In the genomic region with DNA sequence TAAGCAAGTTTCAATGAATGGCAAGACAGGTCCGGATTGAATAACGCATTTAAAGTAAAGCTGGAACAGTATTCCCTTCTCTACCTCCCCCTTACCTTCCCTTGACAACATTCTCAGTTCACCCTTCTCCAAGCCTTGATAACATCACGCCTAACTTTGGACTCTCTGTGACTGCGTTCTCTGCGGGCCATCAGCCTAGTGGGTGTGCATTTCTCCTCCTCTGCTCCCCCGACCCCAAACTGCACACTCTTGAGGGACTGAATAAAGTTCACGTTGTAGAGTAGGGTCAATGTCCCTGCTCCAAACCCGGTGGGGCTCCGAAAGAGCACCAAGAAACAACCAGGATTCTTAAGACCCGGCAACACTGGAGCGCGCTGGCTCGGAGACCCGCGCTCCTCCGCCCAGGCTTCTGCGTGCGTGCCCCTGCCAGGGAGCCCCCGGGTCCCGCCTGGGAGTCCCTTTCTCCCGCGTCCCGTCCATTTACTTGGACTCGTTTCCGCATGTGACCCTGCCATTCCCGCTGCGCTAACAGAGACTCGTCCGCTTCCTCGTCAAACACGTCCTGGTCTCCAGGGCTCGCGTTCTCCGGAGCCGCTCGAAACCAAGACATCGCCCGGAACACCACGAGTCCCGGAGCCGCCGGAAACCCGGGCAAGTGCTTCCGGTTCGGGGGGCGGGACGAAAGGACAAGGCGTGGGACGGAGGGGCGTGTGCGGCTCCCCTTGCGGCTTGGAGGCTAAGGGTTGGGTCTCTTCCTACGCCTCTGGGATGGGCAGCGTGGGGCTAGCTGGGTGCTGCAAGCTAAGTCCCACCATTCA, we compare ENCODE assay signal across 8 mouse cellular contexts. TPM values are rescaled to one million over a fixed set of nuclear protein-coding genes. Genes with fewer than 3 reads are reported as not detected.
DNase-seq lines count a peak whose midpoint lies in the region; ATAC-seq lines count a peak whose summit lies in the region.

A gene (minus strand): TSS at position 653 of the 818 bp plus-strand sequence.

- H3K9ac ChIP-seq in hindbrain, embryonic 16.5 days (ENCODE audit: low read depth, low read length) = peak within 1 kb of the TSS; percentile 69

- peak within 1 kb of the TSS; percentile 82 for H3K27ac ChIP-seq in hindbrain, embryonic 16.5 days (ENCODE audit: low read depth, low read length)
- H3K27ac ChIP-seq in macrophage = peak within 1 kb of the TSS; percentile 46

- no peaks in the 10 kb centered on the region for H3K27me3 ChIP-seq in hindbrain, embryonic 16.5 days (replicated peaks; ENCODE audit: control insufficient read depth, insufficient read depth, low read length)

- peak within 1 kb of the TSS; percentile 90 for H3K4me2 ChIP-seq in hindbrain, embryonic 16.5 days (ENCODE audit: low read length)

- peaks cover 7% of the 10 kb centered on the region for H3K4me1 ChIP-seq in hindbrain, embryonic 16.5 days (ENCODE audit: control insufficient read depth, insufficient read depth, low read depth, low read length)

- ATAC-seq in hindbrain, embryonic 16.5 days = peak; percentile 100

- under 1% methylated on average over 53 of the region's 54 CpGs for WGBS in hindbrain, embryonic 16.5 days
- under 1% methylated on average over 54 of the region's 54 CpGs for WGBS in macrophage (ENCODE audit: missing documents)

- peaks cover 12% of the 10 kb centered on the region for H3K79me2 ChIP-seq in macrophage (ENCODE audit: inconsistent target)

- DNase-seq in WW6 (ENCODE audit: low read depth, low spot score) = peak; percentile 70
- peak; percentile 90 to 96 for DNase-seq in cerebellum, postnatal 4 days (ENCODE audit: low spot score in 2 of 2)
- peak; percentile 94 for DNase-seq in gastrocnemius, adult 18-20 months (ENCODE audit: low spot score)
- DNase-seq in left cerebral cortex, adult 18-20 months (ENCODE audit: low spot score in 2 of 2) = peak; percentile 93 to 95
- DNase-seq in right cerebral cortex, adult 18-20 months = peak; percentile 89
- DNase-seq in urinary bladder, postnatal 10 days (ENCODE audit: low spot score) = peak; percentile 68

- H3K36me3 ChIP-seq in hindbrain, embryonic 16.5 days (ENCODE audit: control insufficient read depth, insufficient read depth, low read length) = no peaks in the 10 kb centered on the region
- H3K36me3 ChIP-seq in macrophage (ENCODE audit: inconsistent target) = peaks cover under 1% of the 10 kb centered on the region

- no peaks in the 10 kb centered on the region for H3K9me3 ChIP-seq in hindbrain, embryonic 16.5 days (ENCODE audit: control insufficient read depth, low read length)

- peak within 1 kb of the TSS; percentile 57 for H3K4me3 ChIP-seq in hindbrain, embryonic 16.5 days (ENCODE audit: low read length)
- peak within 1 kb of the TSS; percentile 89 for H3K4me3 ChIP-seq in macrophage (ENCODE audit: inconsistent target)

RNA-seq across cellular contexts. Expression of the gene that starts here (rescaled TPM):
- 10 to 100 TPM; 12.7 to 13.9 TPM for total RNA-seq in gastrocnemius, adult 18-20 months (2021)
- 73.2 and 78.2 TPM in 2 replicates for polyA plus RNA-seq in hindbrain, embryonic 16.5 days (2015; fragmentation: Nextera tagmentation; extraction: Ambion mirVana)
- total RNA-seq in left cerebral cortex, adult 18-20 months (2021) = 10 to 100 TPM; 24.8 to 27.5 TPM
- total RNA-seq in macrophage (2018; cell fraction: chromatin; rRNA removed) = 10 to 100 TPM in 17 of 26 experiments, 1 to 10 TPM in 9; 5.3 to 38.7 (median 11.8) TPM
- 10 to 100 TPM in 23 of 26 experiments, 1 to 10 TPM in 3; 6.4 to 16.7 (median 14.1) TPM for total RNA-seq in macrophage (2018; cell fraction: cytosol; rRNA removed)
- total RNA-seq in macrophage (2018; cell fraction: nucleus; rRNA removed) = 10 to 100 TPM in 16 of 26 experiments, 1 to 10 TPM in 10; 5.4 to 35.8 (median 11.0) TPM
- 11.1 to 26.5 TPM (median 20.0 TPM) in 3 replicates for polyA plus RNA-seq in macrophage (2018)

Comparison
In these comparisons a context has a peak if more than half of its experiments do, and no peak if none do; other contexts are left out.
1. Peak in every context shown above with its lines: DNase-seq, ATAC-seq, H3K4me3 ChIP-seq and H3K27ac ChIP-seq.